In the genomic region with DNA sequence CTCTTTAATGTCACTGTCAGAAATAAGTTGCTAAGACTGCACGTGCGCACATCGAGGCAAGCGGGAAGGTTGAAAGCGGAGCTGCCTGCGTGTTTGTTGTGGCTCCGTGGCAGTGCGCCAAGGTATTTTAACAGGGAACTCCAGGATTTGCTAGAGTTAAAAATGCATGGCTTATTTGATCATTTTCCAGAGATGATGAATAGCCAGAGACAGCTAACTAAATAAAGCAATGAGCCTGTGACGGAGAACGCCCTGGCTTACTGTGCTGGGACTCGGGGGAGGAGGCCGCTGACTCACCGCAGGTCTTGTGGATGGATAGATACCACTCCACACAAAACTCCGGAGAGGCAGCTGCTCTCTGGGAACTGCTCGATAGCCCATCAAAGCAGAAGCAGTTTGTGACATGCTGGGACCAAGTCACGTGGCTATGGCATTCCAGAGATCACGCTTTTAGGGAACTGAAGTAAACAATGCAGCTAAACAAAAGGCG, we compare ENCODE assay signal across 7 mouse cellular contexts. TPM values are rescaled to one million over a fixed set of nuclear protein-coding genes. Genes with fewer than 3 reads are reported as not detected.
A peak's percentile ranks its signal among the peaks of the same experiment; 100 is the strongest.
DNase-seq lines count a peak whose midpoint lies in the region; ATAC-seq and TF ChIP-seq lines count a peak whose summit lies in the region.

No protein-coding gene starts in this region.

- no peak overlapping the region for H3K9ac ChIP-seq in kidney, postnatal 0 days (ENCODE audit: low read depth, low read length)
- no peak overlapping the region for H3K9ac ChIP-seq in embryonic facial prominence, embryonic 15.5 days
- no peak overlapping the region for H3K9ac ChIP-seq in neural tube, embryonic 12.5 days

- no peak overlapping the region for H3K27ac ChIP-seq in kidney, postnatal 0 days
- peak overlapping the region; percentile 39 for H3K27ac ChIP-seq in embryonic facial prominence, embryonic 15.5 days (replicated peaks)
- no peak overlapping the region for H3K27ac ChIP-seq in neural tube, embryonic 12.5 days

- H3K4me3 ChIP-seq in kidney, postnatal 0 days (replicated peaks; ENCODE audit: low read depth, low read length): no peak overlapping the region
- H3K4me3 ChIP-seq in embryonic facial prominence, embryonic 15.5 days (replicated peaks): no peak overlapping the region
- no peak overlapping the region for H3K4me3 ChIP-seq in neural tube, embryonic 12.5 days

- CTCF ChIA-PET in Patski (lab: Charles Lee): interaction anchor here (0.6 to 3.6 kb wide), 13 partner anchors 9 to 382 kb away, joined by 3 to 19 read pairs (median 4); no protein-coding TSS in a partner anchor

- in situ Hi-C loops in Patski (cut with MboI; ENCODE audit: low pct_unique_long_range_greater_than_20kb): loop anchor here (5.0 to 25.0 kb wide), 3 partner anchors 41 to 866 kb away; a partner anchor contains a TSS

- H3K4me1 ChIP-seq in kidney, postnatal 0 days (replicated peaks; ENCODE audit: insufficient read depth, low read length): no peaks in the 10 kb centered on the region
- H3K4me1 ChIP-seq in embryonic facial prominence, embryonic 15.5 days: peaks cover 14% of the 10 kb centered on the region
- 0 out of 2 replicates have a peak, but pooled peaks cover 5% of the 10 kb centered on the region for H3K4me1 ChIP-seq in neural tube, embryonic 12.5 days

- H3K4me2 ChIP-seq in kidney, postnatal 0 days (ENCODE audit: low read length): peak overlapping the region; percentile 44
- peak overlapping the region; percentile 39 for H3K4me2 ChIP-seq in embryonic facial prominence, embryonic 15.5 days (replicated peaks)
- H3K4me2 ChIP-seq in neural tube, embryonic 12.5 days (replicated peaks): no peak overlapping the region

- no peaks in the 10 kb centered on the region for H3K36me3 ChIP-seq in kidney, postnatal 0 days (ENCODE audit: insufficient read depth, low read length)
- no peaks in the 10 kb centered on the region for H3K36me3 ChIP-seq in embryonic facial prominence, embryonic 15.5 days
- no peaks in the 10 kb centered on the region for H3K36me3 ChIP-seq in neural tube, embryonic 12.5 days

- no peak for TF ChIP-seq CTCF in kidney, postnatal 0 days (IDR thresholded peaks at IDR 0.05; ENCODE audit: low read depth)
- no peak for TF ChIP-seq CTCF in Patski (IDR thresholded peaks at IDR 0.05)

- peak; percentile 72 for DNase-seq in kidney, postnatal 0 days (ENCODE audit: low spot score)
- DNase-seq in kidney, adult 11 months: no peak
- DNase-seq in Patski (ENCODE audit: low read depth, low spot score): peak; percentile 79
- peak; percentile 31 for DNase-seq in layer of hippocampus, adult 9-11 months
- DNase-seq in spleen, postnatal 14 days (ENCODE audit: low spot score in 2 of 2): no peak

- ATAC-seq in kidney, postnatal 0 days (replicated peaks; ENCODE audit: low FRiP score, low read depth): no peak; the same call in 1 of the 2 replicates
- peak; percentile 51 for ATAC-seq in Patski
- peak; percentile 51; the same call in 1 of the 2 replicates for ATAC-seq in embryonic facial prominence, embryonic 15.5 days (ENCODE audit: insufficient number of reproducible peaks, low FRiP score, low TSS enrichment, low read depth)
- ATAC-seq in neural tube, embryonic 12.5 days (ENCODE audit: low FRiP score, low read depth): peak; percentile 42; the same call in 1 of the 2 replicates

- no peaks in the 10 kb centered on the region for H3K27me3 ChIP-seq in kidney, postnatal 0 days (ENCODE audit: insufficient read depth, low read length)
- H3K27me3 ChIP-seq in Patski: no peaks in the 10 kb centered on the region
- no peaks in the 10 kb centered on the region for H3K27me3 ChIP-seq in embryonic facial prominence, embryonic 15.5 days
- no peaks in the 10 kb centered on the region for H3K27me3 ChIP-seq in neural tube, embryonic 12.5 days (replicated peaks)

- H3K9me3 ChIP-seq in kidney, postnatal 0 days (replicated peaks; ENCODE audit: low read length): no peaks in the 10 kb centered on the region
- no peaks in the 10 kb centered on the region for H3K9me3 ChIP-seq in embryonic facial prominence, embryonic 15.5 days (replicated peaks)
- no peaks in the 10 kb centered on the region for H3K9me3 ChIP-seq in neural tube, embryonic 12.5 days

- POLR2A ChIA-PET in Patski (lab: Charles Lee): interaction anchor here (0.6 to 2.9 kb wide), 2 partner anchors 118 to 120 kb away, joined by 4 to 15 read pairs; a partner anchor contains a TSS

- WGBS in kidney, postnatal 0 days: 25% methylated on average over 18 of the region's 18 CpGs
- WGBS in embryonic facial prominence, embryonic 15.5 days: 14% methylated on average over 18 of the region's 18 CpGs
- WGBS in neural tube, embryonic 12.5 days: 56% methylated on average over 18 of the region's 18 CpGs

RNA-seq across cellular contexts. Expression of a gene that starts 30.5 kb away (rescaled TPM):
- polyA plus RNA-seq in kidney, postnatal 0 days (2015; fragmentation: Nextera tagmentation; extraction: Ambion mirVana): 0.94 and 1.1 TPM in 2 replicates
- 0.83 TPM for polyA plus RNA-seq in Patski (2021)
- 9.1 and 11.1 TPM in 2 replicates for polyA plus RNA-seq in embryonic facial prominence, embryonic 15.5 days (2015; fragmentation: Nextera tagmentation; extraction: Ambion mirVana)
- polyA plus RNA-seq in neural tube, embryonic 12.5 days (2016; fragmentation: Nextera tagmentation; extraction: Ambion mirVana): 0.57 and 1.1 TPM in 2 replicates

Comparison
In these comparisons a context has a peak if more than half of its experiments do, and no peak if none do; other contexts are left out.
1. DNase-seq: peak in kidney, postnatal 0 days (single experiment), Patski (single experiment) and layer of hippocampus, adult 9-11 months (single experiment); none in kidney, adult 11 months (single experiment) and spleen, postnatal 14 days (0 of 2).